Mouse (Mus musculus): ENCODE results near the gene Tram2.

DNA sequence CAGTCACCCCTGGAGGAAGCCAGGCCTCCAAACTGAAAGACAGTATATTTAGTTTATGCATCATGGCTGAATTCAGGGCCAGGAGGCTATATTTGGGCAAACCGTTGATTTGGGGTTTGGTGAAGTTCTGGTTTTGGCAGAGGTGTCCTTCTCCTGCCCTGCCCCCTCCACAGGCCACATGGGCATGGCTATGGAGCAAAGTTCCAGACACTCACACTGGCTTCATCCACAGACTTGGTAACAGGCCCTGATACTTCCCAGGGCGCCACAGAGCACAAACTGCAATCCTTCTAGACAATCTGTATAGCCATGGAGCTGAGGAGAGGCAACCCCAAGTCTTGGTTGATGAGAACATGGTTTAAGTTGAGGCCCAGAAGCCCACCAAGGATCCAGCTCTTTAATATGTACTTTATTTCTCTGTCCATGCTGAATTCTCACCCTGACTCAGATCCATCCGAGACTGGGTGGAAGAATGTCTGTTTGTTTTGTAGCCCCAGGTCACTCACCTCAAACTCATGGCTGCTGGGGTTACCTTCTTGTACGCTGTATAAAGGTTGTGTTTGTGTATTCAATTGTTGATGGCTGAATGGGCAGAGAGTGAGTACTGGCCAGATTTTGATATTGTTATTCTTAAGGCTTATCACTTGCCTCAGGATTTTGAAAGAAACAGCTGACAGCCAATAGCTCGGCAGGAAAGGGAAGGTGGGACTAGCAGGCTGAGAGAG is 19.5 kb downstream of the Tram2 start:
- TF ChIP-seq CTCF (IDR thresholded peaks at IDR 0.05; ENCODE audit: low read depth) = no peak
- no peak for TF ChIP-seq EP300 (optimal IDR thresholded peaks at IDR 0.05)
